ENCODE assay signal across 9 mouse cellular contexts in genomic region chr2:131187602-131187922, GRCm38 (mm10). TPM values are rescaled to one million over a fixed set of nuclear protein-coding genes. Genes with fewer than 3 reads are reported as not detected.
DNase-seq lines count a peak whose midpoint lies in the region; ATAC-seq and TF ChIP-seq lines count a peak whose summit lies in the region.
"Had no signal": no experiment of that assay in that cellular context is flagged by ENCODE, and none has a peak within 500 bp of the region (broad histone marks: within the 10 kb centered on the region; RNA-seq: fewer than 3 reads in every experiment).

No protein-coding gene starts in this region.

- no peaks in the 10 kb centered on the region for H3K79me2 ChIP-seq in CH12.LX (replicated peaks; ENCODE audit: control insufficient read depth, extremely low read depth, insufficient read depth, poor library complexity, severe bottlenecking)
- H3K79me2 ChIP-seq in macrophage (ENCODE audit: inconsistent target), result peaks cover 23% of the 10 kb centered on the region

- peaks cover 23 to 54% of the 10 kb centered on the region in 2 experiments for H3K4me1 ChIP-seq in CH12.LX (ENCODE audit: control insufficient read depth in 1 of 2, insufficient read depth in 2 of 2)
- H3K4me1 ChIP-seq in forebrain, postnatal 0 days (ENCODE audit: insufficient read depth), result 0 out of 2 replicates have a peak, but pooled peaks cover 15% of the 10 kb centered on the region

- H3K27me3 ChIP-seq in CH12.LX (replicated peaks), result peaks cover 4% of the 10 kb centered on the region
- no peaks in the 10 kb centered on the region for H3K27me3 ChIP-seq in forebrain, postnatal 0 days (ENCODE audit: insufficient read depth, low read length)

- no peak for TF ChIP-seq RAD21 in CH12.LX (IDR thresholded peaks at IDR 0.05; ENCODE audit: low read depth, low read length)

- no peak for TF ChIP-seq EP300 in CH12.LX (IDR thresholded peaks at IDR 0.05; ENCODE audit: low read length)

- dilution Hi-C loops in CH12.LX (cut with MboI; ENCODE audit: extremely low pct_ligation_motif_present, extremely low pct_unique_long_range_greater_than_20kb, low sequenced_read_pairs), result no loop called here

- H3K27ac ChIP-seq in gastrocnemius, adult 2 months, result peak overlapping the region; percentile 82
- H3K27ac ChIP-seq in CH12.LX (ENCODE audit: insufficient read depth, low read depth), result no peak overlapping the region
- no peak overlapping the region for H3K27ac ChIP-seq in forebrain, postnatal 0 days (ENCODE audit: low read depth, low read length)
- peak overlapping the region; percentile 68 for H3K27ac ChIP-seq in macrophage

- TF ChIP-seq CTCF in gastrocnemius, adult 2 months (IDR thresholded peaks at IDR 0.05), result no peak
- TF ChIP-seq CTCF in CH12.LX (conservative IDR thresholded peaks at IDR 0.05 in 1 of 2, IDR thresholded peaks at IDR 0.05 in 1 of 2; ENCODE audit: low read depth in 2 of 2, low read length in 2 of 2), result no peak
- TF ChIP-seq CTCF in forebrain, postnatal 0 days (IDR thresholded peaks at IDR 0.05; ENCODE audit: low read depth), result no peak

- DNase-seq in gastrocnemius, adult 2 months, result no peak
- no peak for DNase-seq in gastrocnemius, postnatal 10 days
- no peak for DNase-seq in CH12.LX (ENCODE audit: extremely low read depth)
- DNase-seq in forebrain, postnatal 0 days, result no peak
- DNase-seq in ovary, postnatal 14 days (ENCODE audit: low spot score), result no peak
- no peak for DNase-seq in gastrocnemius, postnatal 36 days
- DNase-seq in layer of hippocampus, postnatal 14 days (ENCODE audit: low spot score in 2 of 2), result no peak
- DNase-seq: cerebellum, postnatal 14 days had no signal

- no peak for TF ChIP-seq POLR2A in CH12.LX (IDR thresholded peaks at IDR 0.05; ENCODE audit: low read depth, low read length)

- H3K4me2 ChIP-seq in CH12.LX (ENCODE audit: insufficient read depth, low read depth, poor library complexity, severe bottlenecking), result peak overlapping the region; percentile 64
- peak overlapping the region; percentile 81 for H3K4me2 ChIP-seq in forebrain, postnatal 0 days (ENCODE audit: low read depth)

- H3K9ac ChIP-seq in CH12.LX (ENCODE audit: insufficient read depth, low read depth), result peak overlapping the region; percentile 65; the same call in 1 of the 2 replicates
- peak overlapping the region; percentile 78; the same call in 1 of the 2 replicates for H3K9ac ChIP-seq in forebrain, postnatal 0 days

- 19% methylated on average over 3 of the region's 3 CpGs for WGBS in forebrain, postnatal 0 days
- WGBS in macrophage (ENCODE audit: missing documents), result 67% methylated on average over 3 of the region's 3 CpGs

- ATAC-seq in forebrain, postnatal 0 days, result no peak

- H3K4me3 ChIP-seq in gastrocnemius, adult 2 months, result peak overlapping the region; percentile 74
- peak overlapping the region; percentile 46 to 82 (median 78) for H3K4me3 ChIP-seq in CH12.LX (replicated peaks in 1 of 3; ENCODE audit: low read depth in 2 of 3, low read length in 2 of 3, poor library complexity in 1 of 3)
- H3K4me3 ChIP-seq in forebrain, postnatal 0 days (ENCODE audit: low read depth, low read length), result peak overlapping the region; percentile 58
- H3K4me3 ChIP-seq in macrophage (ENCODE audit: inconsistent target), result peak overlapping the region; percentile 70

- H3K36me3 ChIP-seq in CH12.LX (replicated peaks in 1 of 2; ENCODE audit: control insufficient read depth in 1 of 2, insufficient read depth in 1 of 2, low read length in 1 of 2), result peaks cover 2 to 12% of the 10 kb centered on the region in 2 experiments
- H3K36me3 ChIP-seq in forebrain, postnatal 0 days (ENCODE audit: insufficient read depth), result peaks cover 2% of the 10 kb centered on the region; the same call in 1 of the 2 replicates
- H3K36me3 ChIP-seq in macrophage (ENCODE audit: inconsistent target), result no peaks in the 10 kb centered on the region; the same call in 1 of the 2 replicates

- in situ Hi-C loops in CH12.LX (cut with MboI; ENCODE audit: low pct_ligation_motif_present, low pct_unique_long_range_greater_than_20kb, low sequenced_read_pairs), result no loop called here

- no peaks in the 10 kb centered on the region for H3K9me3 ChIP-seq in CH12.LX (replicated peaks; ENCODE audit: low read length)
- no peaks in the 10 kb centered on the region for H3K9me3 ChIP-seq in forebrain, postnatal 0 days (ENCODE audit: low read length)

- intact Hi-C loops in gastrocnemius, adult 2 months (cut with DNase I), result loop anchor here (2.0 to 10.0 kb wide), 2 partner anchors 17 to 327 kb away; no protein-coding TSS in a partner anchor
- intact Hi-C loops in gastrocnemius, postnatal 36 days (cut with DNase I), result no loop called here

RNA-seq across cellular contexts. Expression of gene Spef1, which starts 0.5 kb away (rescaled TPM):
- 1 to 10 TPM; 1.3 to 1.6 TPM for total RNA-seq in gastrocnemius, adult 2 months (2021)
- total RNA-seq in gastrocnemius, postnatal 10 days (2021), result 1 to 10 TPM; 3.8 to 4.5 TPM
- total RNA-seq in CH12.LX (2012; rRNA removed) (0.97 and 1.0 TPM in 2 replicates), CH12.LX (2014; rRNA removed) (0.34 and 0.45 TPM in 2 replicates)
- polyA plus RNA-seq in CH12.LX (2012; ENCODE audit: insufficient read length, low read depth) (1.2 TPM in 2 replicates), macrophage (2018) (0.98 to 3.7 TPM (median 2.0 TPM) in 3 replicates)
- 19.6 and 26.2 TPM in 2 replicates for total RNA-seq in forebrain, postnatal 0 days (2014; rRNA removed)
- 7.7 and 9.7 TPM in 2 replicates for polyA plus RNA-seq in forebrain, postnatal 0 days (2015; fragmentation: Nextera tagmentation; extraction: Ambion mirVana)
- total RNA-seq in macrophage (2018; cell fraction: chromatin; rRNA removed), result 10 to 100 TPM in 1 of 26 experiments, 1 to 10 TPM in 25; 1.3 to 10.1 (median 4.6) TPM
- 1 to 10 TPM in 24 of 26 experiments, under 1 TPM in 2; 0.84 to 3.6 (median 1.5) TPM for total RNA-seq in macrophage (2018; cell fraction: cytosol; rRNA removed)
- total RNA-seq in macrophage (2018; cell fraction: nucleus; rRNA removed), result 10 to 100 TPM in 1 of 26 experiments, 1 to 10 TPM in 25; 1.6 to 10.7 (median 4.0) TPM
- total RNA-seq in gastrocnemius, postnatal 36 days (2021), result 1 to 10 TPM; 1.2 to 2.0 TPM
- 10 to 100 TPM; 16.2 to 18.0 TPM for total RNA-seq in layer of hippocampus, postnatal 14 days (2021)

RNA-seq across cellular contexts. Expression of gene Cdc25b, which starts 0.8 kb away (rescaled TPM):
- total RNA-seq in gastrocnemius, adult 2 months (2021), result 1 to 10 TPM; 1.5 TPM
- 10 to 100 TPM in 1 of 2 experiments, 1 to 10 TPM in 1; 9.4 to 13.0 TPM for total RNA-seq in gastrocnemius, postnatal 10 days (2021)
- total RNA-seq in CH12.LX (2012; rRNA removed) (11.6 and 14.4 TPM in 2 replicates), CH12.LX (2014; rRNA removed) (23.3 and 24.0 TPM in 2 replicates)
- polyA plus RNA-seq in CH12.LX (2012; ENCODE audit: insufficient read length, low read depth) (21.3 and 22.8 TPM in 2 replicates), macrophage (2018) (8.9 to 17.1 TPM (median 9.4 TPM) in 3 replicates)
- total RNA-seq in forebrain, postnatal 0 days (2014; rRNA removed), result 10.6 and 11.7 TPM in 2 replicates
- polyA plus RNA-seq in forebrain, postnatal 0 days (2015; fragmentation: Nextera tagmentation; extraction: Ambion mirVana), result 12.4 and 15.2 TPM in 2 replicates
- 10 to 100 TPM in 13 of 26 experiments, 1 to 10 TPM in 13; 1.6 to 73.3 (median 11.7) TPM for total RNA-seq in macrophage (2018; cell fraction: chromatin; rRNA removed)
- total RNA-seq in macrophage (2018; cell fraction: cytosol; rRNA removed), result 10 to 100 TPM in 10 of 26 experiments, 1 to 10 TPM in 16; 3.5 to 20.4 (median 7.8) TPM
- total RNA-seq in macrophage (2018; cell fraction: nucleus; rRNA removed), result 10 to 100 TPM in 11 of 26 experiments, 1 to 10 TPM in 15; 2.7 to 35.5 (median 7.2) TPM
- 1 to 10 TPM; 1.8 to 2.2 TPM for total RNA-seq in gastrocnemius, postnatal 36 days (2021)
- total RNA-seq in layer of hippocampus, postnatal 14 days (2021), result 10 to 100 TPM; 17.3 to 20.8 TPM

RNA-seq across cellular contexts. Expression of gene Cenpb, which starts 7.7 kb away (rescaled TPM):
- total RNA-seq in gastrocnemius, adult 2 months (2021), result 10 to 100 TPM; 67.7 to 70.1 TPM
- 10 to 100 TPM; 58.4 to 59.5 TPM for total RNA-seq in gastrocnemius, postnatal 10 days (2021)
- 24.4 and 26.8 TPM in 2 replicates for total RNA-seq in CH12.LX (2012; rRNA removed)
- 17.3 and 18.1 TPM in 2 replicates for total RNA-seq in CH12.LX (2014; rRNA removed)
- 26.1 and 26.6 TPM in 2 replicates for polyA plus RNA-seq in CH12.LX (2012; ENCODE audit: insufficient read length, low read depth)
- 113 and 120 TPM in 2 replicates for total RNA-seq in forebrain, postnatal 0 days (2014; rRNA removed)
- 13.0 and 17.9 TPM in 2 replicates for polyA plus RNA-seq in forebrain, postnatal 0 days (2015; fragmentation: Nextera tagmentation; extraction: Ambion mirVana)
- total RNA-seq in macrophage (2018; cell fraction: chromatin; rRNA removed), result 10 to 100 TPM; 10.4 to 41.7 (median 15.7) TPM
- total RNA-seq in macrophage (2018; cell fraction: cytosol; rRNA removed), result 100 to 1,000 TPM in 10 of 26 experiments, 10 to 100 TPM in 16; 66.8 to 122 (median 95.5) TPM
- total RNA-seq in macrophage (2018; cell fraction: nucleus; rRNA removed), result 10 to 100 TPM; 29.6 to 95.9 (median 60.9) TPM
- polyA plus RNA-seq in macrophage (2018), result 97.8 to 113 TPM (median 108 TPM) in 3 replicates
- 10 to 100 TPM; 63.9 to 64.3 TPM for total RNA-seq in gastrocnemius, postnatal 36 days (2021)
- 100 to 1,000 TPM; 102 to 109 TPM for total RNA-seq in layer of hippocampus, postnatal 14 days (2021)

RNA-seq across cellular contexts. Expression of gene Ap5s1, which starts 19.3 kb away (rescaled TPM):
- 10 to 100 TPM; 15.6 to 21.0 TPM for total RNA-seq in gastrocnemius, adult 2 months (2021)
- total RNA-seq in gastrocnemius, postnatal 10 days (2021), result 10 to 100 TPM; 16.1 to 16.3 TPM
- total RNA-seq in CH12.LX (2012; rRNA removed) (9.1 and 10.4 TPM in 2 replicates), CH12.LX (2014; rRNA removed) (19.8 and 22.5 TPM in 2 replicates)
- polyA plus RNA-seq in CH12.LX (2012; ENCODE audit: insufficient read length, low read depth) (8.1 and 9.9 TPM in 2 replicates), macrophage (2018) (16.5 to 31.5 TPM (median 17.0 TPM) in 3 replicates)
- 37.4 and 40.7 TPM in 2 replicates for total RNA-seq in forebrain, postnatal 0 days (2014; rRNA removed)
- polyA plus RNA-seq in forebrain, postnatal 0 days (2015; fragmentation: Nextera tagmentation; extraction: Ambion mirVana), result 36.1 and 36.8 TPM in 2 replicates
- total RNA-seq in macrophage (2018; cell fraction: chromatin; rRNA removed), result 10 to 100 TPM in 12 of 26 experiments, 1 to 10 TPM in 14; 2.1 to 38.8 (median 9.8) TPM
- total RNA-seq in macrophage (2018; cell fraction: cytosol; rRNA removed), result 10 to 100 TPM in 25 of 26 experiments, 1 to 10 TPM in 1; 8.8 to 37.6 (median 26.1) TPM
- 10 to 100 TPM in 22 of 26 experiments, 1 to 10 TPM in 4; 1.9 to 32.5 (median 19.4) TPM for total RNA-seq in macrophage (2018; cell fraction: nucleus; rRNA removed)
- 10 to 100 TPM; 13.9 to 15.0 TPM for total RNA-seq in gastrocnemius, postnatal 36 days (2021)
- total RNA-seq in layer of hippocampus, postnatal 14 days (2021), result 10 to 100 TPM; 25.4 to 26.2 TPM

RNA-seq across cellular contexts. Expression of gene 1700037H04Rik, which starts 27.7 kb away (rescaled TPM):
- total RNA-seq in gastrocnemius, adult 2 months (2021), result 1 to 10 TPM; 3.6 to 4.5 TPM
- total RNA-seq in gastrocnemius, postnatal 10 days (2021), result 1 to 10 TPM; 7.2 to 9.3 TPM
- total RNA-seq in CH12.LX (2012; rRNA removed) (25.3 and 36.5 TPM in 2 replicates), CH12.LX (2014; rRNA removed) (11.2 and 16.0 TPM in 2 replicates)
- polyA plus RNA-seq in CH12.LX (2012; ENCODE audit: insufficient read length, low read depth) (40.0 and 43.0 TPM in 2 replicates), macrophage (2018) (29.5 to 50.1 TPM (median 49.5 TPM) in 3 replicates)
- 47.2 and 95.0 TPM in 2 replicates for total RNA-seq in forebrain, postnatal 0 days (2014; rRNA removed)
- polyA plus RNA-seq in forebrain, postnatal 0 days (2015; fragmentation: Nextera tagmentation; extraction: Ambion mirVana), result 94.0 and 96.2 TPM in 2 replicates
- total RNA-seq in macrophage (2018; cell fraction: chromatin; rRNA removed), result 10 to 100 TPM in 7 of 26 experiments, 1 to 10 TPM in 19; 1.6 to 23.2 (median 8.0) TPM
- 10 to 100 TPM; 31.6 to 61.2 (median 44.3) TPM for total RNA-seq in macrophage (2018; cell fraction: cytosol; rRNA removed)
- 10 to 100 TPM in 21 of 26 experiments, 1 to 10 TPM in 5; 5.8 to 30.5 (median 16.5) TPM for total RNA-seq in macrophage (2018; cell fraction: nucleus; rRNA removed)
- 1 to 10 TPM; 4.3 to 4.4 TPM for total RNA-seq in gastrocnemius, postnatal 36 days (2021)
- 10 to 100 TPM; 64.5 to 64.6 TPM for total RNA-seq in layer of hippocampus, postnatal 14 days (2021)

Comparison
In these comparisons a context has a peak if more than half of its experiments do, and no peak if none do; other contexts are left out.
1. H3K27ac ChIP-seq: peak in gastrocnemius, adult 2 months (single experiment) and macrophage (single experiment); none in CH12.LX (single experiment) and forebrain, postnatal 0 days (single experiment).
2. Peak in every context shown above with its lines, with median percentiles within 50 percentile points of each other: H3K4me3 ChIP-seq.